Mouse (Mus musculus): ENCODE measurements around the gene Cntnap4.

- TF ChIP-seq MXI1 (IDR thresholded peaks at IDR 0.05; ENCODE audit: low read depth, low read length) (no peak), PAX5 (IDR thresholded peaks at IDR 0.05; ENCODE audit: low read length) (no peak), E2F4 (IDR thresholded peaks at IDR 0.05; ENCODE audit: insufficient replicate concordance, low read depth, low read length) (no peak), POLR2A (IDR thresholded peaks at IDR 0.05; ENCODE audit: low read depth, low read length) (no peak), CTCF (conservative IDR thresholded peaks at IDR 0.05 in 1 of 2, IDR thresholded peaks at IDR 0.05 in 1 of 2; ENCODE audit: low read depth in 2 of 2, low read length in 2 of 2) (no peak), UBTF (IDR thresholded peaks at IDR 0.05; ENCODE audit: low read depth, low read length) (no peak), NELFE (IDR thresholded peaks at IDR 0.05; ENCODE audit: low read depth, low read length) (no peak), POLR2AphosphoS2 (IDR thresholded peaks at IDR 0.05; ENCODE audit: low read depth, low read length) (no peak), MAZ (IDR thresholded peaks at IDR 0.05; ENCODE audit: low read depth, low read length) (no peak), ZNF384 (IDR thresholded peaks at IDR 0.05; ENCODE audit: low read depth, low read length) (no peak), BHLHE40 (IDR thresholded peaks at IDR 0.05; ENCODE audit: low read depth, low read length) (no peak)
These were observed at the start of gene Cntnap4 for GRCm38 (mm10) chr8:112569471-112570141.
